10 mouse cellular contexts compared by ENCODE assay signal in the genomic region with DNA sequence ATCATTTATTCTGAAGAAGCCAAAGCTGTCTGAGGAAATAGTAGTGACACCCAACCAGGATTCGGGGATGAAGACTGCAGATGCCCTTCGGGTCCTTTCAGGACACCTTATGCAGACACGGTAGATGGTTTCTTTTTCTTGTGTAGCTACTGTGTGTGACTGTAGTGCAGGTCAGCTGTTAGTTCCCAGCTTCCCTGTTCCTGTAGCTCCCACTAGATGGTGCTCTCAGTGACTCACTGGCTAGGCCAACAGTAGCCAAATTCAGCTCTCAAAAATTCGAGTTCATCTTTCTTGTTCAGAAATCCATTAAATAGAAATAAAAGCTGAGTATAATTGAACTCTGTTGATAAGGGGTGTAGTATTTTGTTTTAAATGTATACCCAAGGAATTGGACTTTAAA. TPM values are rescaled to one million over a fixed set of nuclear protein-coding genes. Genes with fewer than 3 reads are reported as not detected.
A peak's percentile ranks its signal among the peaks of the same experiment; 100 is the strongest.
DNase-seq lines count a peak whose midpoint lies in the region; ATAC-seq and TF ChIP-seq lines count a peak whose summit lies in the region.
"Had no signal": no experiment of that assay in that cellular context is flagged by ENCODE, and none has a peak within 500 bp of the region (broad histone marks: within the 10 kb centered on the region; RNA-seq: fewer than 3 reads in every experiment).

No protein-coding gene starts in this region.

- peaks cover 16% of the 10 kb centered on the region for H3K36me3 ChIP-seq in hindbrain, embryonic 11.5 days (ENCODE audit: control insufficient read depth, insufficient read depth, low read length)
- H3K36me3 ChIP-seq in hindbrain, embryonic 12.5 days, result peaks cover 83% of the 10 kb centered on the region
- peaks cover 94% of the 10 kb centered on the region for H3K36me3 ChIP-seq in C2C12 (ENCODE audit: control insufficient read depth, insufficient read depth)
- H3K36me3 ChIP-seq in heart, embryonic 10.5 days, result peaks cover 89% of the 10 kb centered on the region

- H3K79me2 ChIP-seq in C2C12 (ENCODE audit: control insufficient read depth, insufficient read depth), result peaks cover 4% of the 10 kb centered on the region

- H3K9me3 ChIP-seq in hindbrain, embryonic 11.5 days (ENCODE audit: control insufficient read depth, low read length), result no peaks in the 10 kb centered on the region
- no peaks in the 10 kb centered on the region for H3K9me3 ChIP-seq in hindbrain, embryonic 12.5 days (replicated peaks)
- no peaks in the 10 kb centered on the region for H3K9me3 ChIP-seq in heart, embryonic 10.5 days
- H3K9me3 ChIP-seq: limb, embryonic 12.5 days had no signal

- no peak overlapping the region for H3K4me2 ChIP-seq in hindbrain, embryonic 11.5 days (replicated peaks; ENCODE audit: low read depth, low read length)
- H3K4me2 ChIP-seq in hindbrain, embryonic 12.5 days (replicated peaks), result no peak overlapping the region
- H3K4me2 ChIP-seq: limb, embryonic 12.5 days had no signal

- no peaks in the 10 kb centered on the region for H3K4me1 ChIP-seq in hindbrain, embryonic 11.5 days (replicated peaks; ENCODE audit: control insufficient read depth, insufficient read depth, low read length)
- no peaks in the 10 kb centered on the region for H3K4me1 ChIP-seq in hindbrain, embryonic 12.5 days
- no peaks in the 10 kb centered on the region for H3K4me1 ChIP-seq in heart, embryonic 10.5 days
- H3K4me1 ChIP-seq: limb, embryonic 12.5 days had no signal

- no peaks in the 10 kb centered on the region for H3K27me3 ChIP-seq in hindbrain, embryonic 11.5 days (ENCODE audit: control insufficient read depth, insufficient read depth, low read length)
- no peaks in the 10 kb centered on the region for H3K27me3 ChIP-seq in hindbrain, embryonic 12.5 days
- no peaks in the 10 kb centered on the region for H3K27me3 ChIP-seq in C2C12 (ENCODE audit: control insufficient read depth, insufficient read depth, insufficient read length)
- H3K27me3 ChIP-seq in heart, embryonic 10.5 days (ENCODE audit: insufficient read depth, poor library complexity, severe bottlenecking), result no peaks in the 10 kb centered on the region
- H3K27me3 ChIP-seq: limb, embryonic 12.5 days had no signal

- peak; percentile 14 for TF ChIP-seq CTCF in C2C12 (IDR thresholded peaks at IDR 0.05; ENCODE audit: control insufficient read depth, insufficient read depth, insufficient read length)

- no peak overlapping the region for H3K27ac ChIP-seq in hindbrain, embryonic 11.5 days (ENCODE audit: low read depth, low read length)
- H3K27ac ChIP-seq in hindbrain, embryonic 12.5 days, result no peak overlapping the region
- no peak overlapping the region for H3K27ac ChIP-seq in heart, embryonic 10.5 days
- H3K27ac ChIP-seq: limb, embryonic 12.5 days had no signal

- no peak overlapping the region for H3ac ChIP-seq in C2C12 (ENCODE audit: control insufficient read depth, insufficient read length, low read depth)

- no peak overlapping the region for H3K9ac ChIP-seq in hindbrain, embryonic 11.5 days (ENCODE audit: low read depth, low read length)
- H3K9ac ChIP-seq in hindbrain, embryonic 12.5 days, result no peak overlapping the region
- H3K9ac ChIP-seq: limb, embryonic 12.5 days had no signal

- no peak for ATAC-seq in hindbrain, embryonic 11.5 days (ENCODE audit: low FRiP score)
- ATAC-seq in hindbrain, embryonic 12.5 days (ENCODE audit: low FRiP score), result no peak
- ATAC-seq in megakaryocyte progenitor cell, adult 5-6 weeks (replicated peaks; ENCODE audit: poor library complexity), result peak; percentile 89
- ATAC-seq in monocyte, adult 5-6 weeks (replicated peaks; ENCODE audit: insufficient number of reproducible peaks, low FRiP score, low TSS enrichment, poor library complexity, severe bottlenecking), result no peak

- H3K4me3 ChIP-seq in hindbrain, embryonic 11.5 days (ENCODE audit: low read depth, low read length), result no peak overlapping the region
- no peak overlapping the region for H3K4me3 ChIP-seq in hindbrain, embryonic 12.5 days
- H3K4me3 ChIP-seq in C2C12 (ENCODE audit: insufficient read depth, poor library complexity, severe bottlenecking), result no peak overlapping the region
- no peak overlapping the region for H3K4me3 ChIP-seq in heart, embryonic 10.5 days
- H3K4me3 ChIP-seq: erythroblast, embryonic 14.5 days; limb, embryonic 12.5 days had no signal

- peak; percentile 41 for DNase-seq in hindbrain, embryonic 11.5 days (ENCODE audit: low spot score)
- peak; percentile 18 for DNase-seq in MEL-GATA-1-ER (ENCODE audit: extremely low read depth, low read depth)
- peak; percentile 35 to 63 for DNase-seq in frontal cortex, adult 2 months (ENCODE audit: extremely low spot score in 1 of 2, low spot score in 1 of 2)
- no peak for DNase-seq in heart, embryonic 10.5 days (ENCODE audit: low spot score)

- H3K79me3 ChIP-seq in C2C12 (ENCODE audit: low read depth), result peaks cover 4% of the 10 kb centered on the region

- 86% methylated on average over 4 of the region's 4 CpGs for WGBS in hindbrain, embryonic 11.5 days
- 88% methylated on average over 4 of the region's 4 CpGs for WGBS in hindbrain, embryonic 12.5 days
- WGBS in heart, embryonic 10.5 days, result 85% methylated on average over 4 of the region's 4 CpGs

TF ChIP-seq in C2C12, 6 proteins besides CTCF, POLR2A, EP300 and RAD21:
- TF ChIP-seq FOSL1 (IDR thresholded peaks at IDR 0.05; ENCODE audit: insufficient read depth, low read length, poor library complexity, severe bottlenecking) (no peak), MYOD1 (IDR thresholded peaks at IDR 0.05; ENCODE audit: control insufficient read depth, insufficient read length, low read depth) (no peak), MAX (IDR thresholded peaks at IDR 0.05) (no peak), MYOG (IDR thresholded peaks at IDR 0.05; ENCODE audit: control insufficient read depth, extremely low read depth, insufficient read length) (no peak), USF1 (IDR thresholded peaks at IDR 0.05; ENCODE audit: low read depth) (no peak), CEBPB (IDR thresholded peaks at IDR 0.05; ENCODE audit: low read depth) (no peak)

RNA-seq across cellular contexts. Expression of gene Zc3h14, which starts 32.4 kb away (rescaled TPM):
- polyA plus RNA-seq in hindbrain, embryonic 11.5 days (2014; fragmentation: Nextera tagmentation; extraction: Ambion mirVana), result 165 and 169 TPM in 2 replicates
- polyA plus RNA-seq in hindbrain, embryonic 12.5 days (2016; fragmentation: Nextera tagmentation; extraction: Ambion mirVana), result 151 and 159 TPM in 2 replicates
- polyA plus RNA-seq in C2C12 (2012; fragmentation: generic; extraction: Trizol), result 29.6 TPM
- 104 and 118 TPM in 2 replicates for polyA plus RNA-seq in frontal cortex, adult 2 months (2012; rRNA removed)
- 214 and 244 TPM in 2 replicates for total RNA-seq in megakaryocyte progenitor cell, adult 5-6 weeks (2015)
- total RNA-seq in megakaryocyte progenitor cell, adult 5-6 weeks (2017), result 105 and 126 TPM in 2 replicates
- 54.5 to 93.2 TPM (median 92.7 TPM) in 3 replicates for total RNA-seq in monocyte, adult 5-6 weeks (2017)
- 104 and 128 TPM in 2 replicates for polyA plus RNA-seq in heart, embryonic 10.5 days (2016; fragmentation: Nextera tagmentation; extraction: Ambion mirVana)

RNA-seq across cellular contexts. Expression of gene Ptpn21, which starts 41.9 kb away (rescaled TPM):
- 6.0 and 6.4 TPM in 2 replicates for polyA plus RNA-seq in hindbrain, embryonic 11.5 days (2014; fragmentation: Nextera tagmentation; extraction: Ambion mirVana)
- 7.2 and 7.4 TPM in 2 replicates for polyA plus RNA-seq in hindbrain, embryonic 12.5 days (2016; fragmentation: Nextera tagmentation; extraction: Ambion mirVana)
- polyA plus RNA-seq in C2C12 (2012; fragmentation: generic; extraction: Trizol), result 19.9 TPM
- polyA plus RNA-seq in frontal cortex, adult 2 months (2012; rRNA removed), result 8.3 and 8.8 TPM in 2 replicates
- 5.9 and 8.0 TPM in 2 replicates for total RNA-seq in megakaryocyte progenitor cell, adult 5-6 weeks (2015)
- total RNA-seq in megakaryocyte progenitor cell, adult 5-6 weeks (2017), result 2.7 and 3.1 TPM in 2 replicates
- 0.57 to 4.3 TPM (median 1.2 TPM) in 3 replicates for total RNA-seq in monocyte, adult 5-6 weeks (2017)
- polyA plus RNA-seq in heart, embryonic 10.5 days (2016; fragmentation: Nextera tagmentation; extraction: Ambion mirVana), result 9.0 and 9.3 TPM in 2 replicates
- polyA plus RNA-seq: erythroblast, embryonic 14.5 days had no signal
